Mouse (Mus musculus): ENCODE results near the gene D330045A20Rik. TPM values are rescaled to one million over a fixed set of nuclear protein-coding genes. Genes with fewer than 3 reads are reported as not detected.

D330045A20Rik gene
- polyA plus RNA-seq, 1 experiment from 2014 or later: 0.93 TPM

DNA sequence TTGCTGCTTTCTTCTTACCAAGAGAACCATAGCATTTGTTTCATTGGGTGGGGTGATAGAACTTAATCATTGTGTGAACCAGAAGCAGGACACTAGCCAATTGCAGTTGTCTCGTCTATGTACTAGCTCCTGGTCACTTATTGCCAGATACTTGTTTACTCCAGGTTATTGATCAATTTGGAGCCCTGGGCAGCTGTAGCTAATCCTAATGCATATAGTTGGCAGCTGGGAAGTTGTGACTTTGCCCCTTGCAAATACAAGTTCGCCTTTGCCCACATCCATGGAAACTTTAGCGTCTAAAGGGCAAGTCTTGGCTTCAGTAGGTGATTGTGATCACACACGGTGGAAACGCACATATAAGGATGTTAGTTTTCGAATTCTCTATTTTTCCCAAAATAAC is 116.2 kb downstream of the D330045A20Rik start:
- H3K27ac ChIP-seq (replicated peaks; ENCODE audit: low read depth, low read length): no peak overlapping the region
- no peak for ATAC-seq (ENCODE audit: insufficient number of reproducible peaks, low FRiP score, low TSS enrichment, low read depth)
- no peaks in the 10 kb centered on the region for H3K4me1 ChIP-seq (ENCODE audit: control insufficient read depth, insufficient read depth, low read length)
- 88% methylated on average over 6 of the region's 6 CpGs for whole genome bisulfite sequencing
- no peaks in the 10 kb centered on the region for H3K27me3 ChIP-seq (ENCODE audit: control insufficient read depth, insufficient read depth, low read length)
- H3K4me3 ChIP-seq (ENCODE audit: low read depth, low read length): no peak overlapping the region
- H3K36me3 ChIP-seq (ENCODE audit: control insufficient read depth, insufficient read depth, low read length): no peaks in the 10 kb centered on the region
- H3K9me3 ChIP-seq (ENCODE audit: control insufficient read depth, low read length): no peaks in the 10 kb centered on the region
- no peak for DNase-seq (ENCODE audit: low spot score)
- H3K9ac ChIP-seq (ENCODE audit: low read length): no peak overlapping the region
- no peak overlapping the region for H3K4me2 ChIP-seq (ENCODE audit: low read depth, severe bottlenecking)

Other genes with a start within 250 kb of the D330045A20Rik start
- gene Trap1a, start 146.7 kb upstream of the D330045A20Rik start, polyA plus RNA-seq (2014; fragmentation: Nextera tagmentation; extraction: Ambion mirVana): not detected in 2 replicates
- 3.2 and 3.9 TPM in 2 replicates for gene Rnf128, start 82.9 kb downstream of the D330045A20Rik start, polyA plus RNA-seq (2014; fragmentation: Nextera tagmentation; extraction: Ambion mirVana)
- 0.75 and 0.92 TPM in 2 replicates for gene Tbc1d8b, start 204.6 kb downstream of the D330045A20Rik start, polyA plus RNA-seq (2014; fragmentation: Nextera tagmentation; extraction: Ambion mirVana)
- 0.50 TPM in 1 of 2 replicates, not detected in the other for gene Gm15013, start 234.1 kb downstream of the D330045A20Rik start, polyA plus RNA-seq (2014; fragmentation: Nextera tagmentation; extraction: Ambion mirVana)